Mouse (Mus musculus): ENCODE results near the gene Gpc3. TPM values are rescaled to one million over a fixed set of nuclear protein-coding genes. Genes with fewer than 3 reads are reported as not detected.

Gene Gpc3
- polyA plus RNA-seq, 1 experiment: not detected

- Histone ChIP-seq H3K27ac (ENCODE audit: insufficient read depth, low read depth, low read length) (no peak overlapping the region), H3K4me3 (ENCODE audit: insufficient read depth, low read length) (no peak overlapping the region), H3K4me1 (ENCODE audit: control insufficient read depth, insufficient read depth, low read length) (no peaks in the 10 kb centered on the region)
- no peak for TF ChIP-seq POLR2A (IDR thresholded peaks at IDR 0.05; ENCODE audit: borderline replicate concordance, low read depth, low read length)
- TF ChIP-seq CTCF (IDR thresholded peaks at IDR 0.05; ENCODE audit: low read depth, low read length): no peak
Observed at GRCm38 (mm10) chrX:52587671-52588070, 26.1 kb downstream of the Gpc3 start.

GRCm38 (mm10) chrX:52559995-52560394, 53.8 kb downstream of the Gpc3 start:
- no peak for TF ChIP-seq POLR2A (IDR thresholded peaks at IDR 0.05; ENCODE audit: borderline replicate concordance, low read depth, low read length)
- Histone ChIP-seq H3K27ac (ENCODE audit: insufficient read depth, low read depth, low read length) (no peak overlapping the region), H3K4me1 (ENCODE audit: control insufficient read depth, insufficient read depth, low read length) (no peaks in the 10 kb centered on the region), H3K4me3 (ENCODE audit: insufficient read depth, low read length) (no peak overlapping the region)

GRCm38 (mm10) chrX:52558526-52558925, 55.2 kb downstream of the Gpc3 start:
- H3K27ac ChIP-seq (ENCODE audit: insufficient read depth, low read depth, low read length): no peak overlapping the region
- no peak overlapping the region for H3K4me3 ChIP-seq (ENCODE audit: insufficient read depth, low read length)
- TF ChIP-seq CTCF (IDR thresholded peaks at IDR 0.05; ENCODE audit: low read depth, low read length) (no peak), POLR2A (IDR thresholded peaks at IDR 0.05; ENCODE audit: borderline replicate concordance, low read depth, low read length) (no peak)
- no peaks in the 10 kb centered on the region for H3K4me1 ChIP-seq (ENCODE audit: control insufficient read depth, insufficient read depth, low read length)

GRCm38 (mm10) chrX:52557489-52557888, 56.3 kb downstream of the Gpc3 start:
- Histone ChIP-seq H3K4me3 (ENCODE audit: insufficient read depth, low read length) (no peak overlapping the region), H3K4me1 (ENCODE audit: control insufficient read depth, insufficient read depth, low read length) (no peaks in the 10 kb centered on the region), H3K27ac (ENCODE audit: insufficient read depth, low read depth, low read length) (no peak overlapping the region)
- no peak for TF ChIP-seq CTCF (IDR thresholded peaks at IDR 0.05; ENCODE audit: low read depth, low read length)
- no peak for TF ChIP-seq POLR2A (IDR thresholded peaks at IDR 0.05; ENCODE audit: borderline replicate concordance, low read depth, low read length)

GRCm38 (mm10) chrX:52551296-52551695, 62.5 kb downstream of the Gpc3 start:
- TF ChIP-seq POLR2A (IDR thresholded peaks at IDR 0.05; ENCODE audit: borderline replicate concordance, low read depth, low read length) (no peak), CTCF (IDR thresholded peaks at IDR 0.05; ENCODE audit: low read depth, low read length) (no peak)
- H3K27ac ChIP-seq (ENCODE audit: insufficient read depth, low read depth, low read length): no peak overlapping the region
- H3K4me3 ChIP-seq (ENCODE audit: insufficient read depth, low read length): no peak overlapping the region
- no peaks in the 10 kb centered on the region for H3K4me1 ChIP-seq (ENCODE audit: control insufficient read depth, insufficient read depth, low read length)

- TF ChIP-seq CTCF (IDR thresholded peaks at IDR 0.05; ENCODE audit: low read depth, low read length) (no peak), POLR2A (IDR thresholded peaks at IDR 0.05; ENCODE audit: borderline replicate concordance, low read depth, low read length) (no peak)
- Histone ChIP-seq H3K27ac (ENCODE audit: insufficient read depth, low read depth, low read length) (no peak overlapping the region), H3K4me1 (ENCODE audit: control insufficient read depth, insufficient read depth, low read length) (no peaks in the 10 kb centered on the region), H3K4me3 (ENCODE audit: insufficient read depth, low read length) (no peak overlapping the region)
Observed at GRCm38 (mm10) chrX:52544623-52545022, 69.1 kb downstream of the Gpc3 start.

- H3K4me1 ChIP-seq (ENCODE audit: control insufficient read depth, insufficient read depth, low read length): no peaks in the 10 kb centered on the region
- TF ChIP-seq CTCF (IDR thresholded peaks at IDR 0.05; ENCODE audit: low read depth, low read length) (no peak), POLR2A (IDR thresholded peaks at IDR 0.05; ENCODE audit: borderline replicate concordance, low read depth, low read length) (no peak)
Observed at GRCm38 (mm10) chrX:52537282-52537681, 76.5 kb downstream of the Gpc3 start.

GRCm38 (mm10) chrX:52533766-52534165, 80.0 kb downstream of the Gpc3 start:
- no peak overlapping the region for H3K4me3 ChIP-seq (ENCODE audit: insufficient read depth, low read length)
- H3K4me1 ChIP-seq (ENCODE audit: control insufficient read depth, insufficient read depth, low read length): no peaks in the 10 kb centered on the region
- TF ChIP-seq CTCF (IDR thresholded peaks at IDR 0.05; ENCODE audit: low read depth, low read length): no peak
- no peak for TF ChIP-seq POLR2A (IDR thresholded peaks at IDR 0.05; ENCODE audit: borderline replicate concordance, low read depth, low read length)
- H3K27ac ChIP-seq (ENCODE audit: insufficient read depth, low read depth, low read length): no peak overlapping the region

More at GRCm38 (mm10) chrX:52537282-52537681, 76.5 kb downstream of the Gpc3 start:
- no peak overlapping the region for H3K27ac ChIP-seq (ENCODE audit: insufficient read depth, low read depth, low read length)
- H3K4me3 ChIP-seq (ENCODE audit: insufficient read depth, low read length): no peak overlapping the region

- Histone ChIP-seq H3K4me3 (ENCODE audit: insufficient read depth, low read length) (no peak overlapping the region), H3K27ac (ENCODE audit: insufficient read depth, low read depth, low read length) (no peak overlapping the region), H3K4me1 (ENCODE audit: control insufficient read depth, insufficient read depth, low read length) (no peaks in the 10 kb centered on the region)
- no peak for TF ChIP-seq CTCF (IDR thresholded peaks at IDR 0.05; ENCODE audit: low read depth, low read length)
- TF ChIP-seq POLR2A (IDR thresholded peaks at IDR 0.05; ENCODE audit: borderline replicate concordance, low read depth, low read length): no peak
Observed at GRCm38 (mm10) chrX:52533098-52533497, 80.7 kb downstream of the Gpc3 start.

GRCm38 (mm10) chrX:52532124-52532523, 81.6 kb downstream of the Gpc3 start:
- no peak overlapping the region for H3K4me3 ChIP-seq (ENCODE audit: insufficient read depth, low read length)
- no peaks in the 10 kb centered on the region for H3K4me1 ChIP-seq (ENCODE audit: control insufficient read depth, insufficient read depth, low read length)
- no peak overlapping the region for H3K27ac ChIP-seq (ENCODE audit: insufficient read depth, low read depth, low read length)
- TF ChIP-seq CTCF (IDR thresholded peaks at IDR 0.05; ENCODE audit: low read depth, low read length): no peak

- H3K4me3 ChIP-seq (ENCODE audit: insufficient read depth, low read length): no peak overlapping the region
- no peak overlapping the region for H3K27ac ChIP-seq (ENCODE audit: insufficient read depth, low read depth, low read length)
- TF ChIP-seq CTCF (IDR thresholded peaks at IDR 0.05; ENCODE audit: low read depth, low read length): no peak
- no peaks in the 10 kb centered on the region for H3K4me1 ChIP-seq (ENCODE audit: control insufficient read depth, insufficient read depth, low read length)
Observed at GRCm38 (mm10) chrX:52526086-52526485, 87.7 kb downstream of the Gpc3 start.
